ENCODE assay signal across 12 mouse cellular contexts in genomic region chr6:100424788-100425403, GRCm38 (mm10).
DNase-seq lines count a peak whose midpoint lies in the region; ATAC-seq and TF ChIP-seq lines count a peak whose summit lies in the region.
"Had no signal": no experiment of that assay in that cellular context is flagged by ENCODE, and none has a peak within 500 bp of the region (broad histone marks: within the 10 kb centered on the region; RNA-seq: fewer than 3 reads in every experiment).

No protein-coding gene starts in this region.

- 37% methylated on average over 12 of the region's 12 CpGs for WGBS in embryonic facial prominence, embryonic 14.5 days
- 72% methylated on average over 12 of the region's 12 CpGs for WGBS in hindbrain, embryonic 16.5 days

- TF ChIP-seq RAD21 in CH12.LX (IDR thresholded peaks at IDR 0.05; ENCODE audit: low read depth, low read length), result no peak

- in situ Hi-C loops in CH12.LX (cut with MboI; ENCODE audit: low pct_ligation_motif_present, low pct_unique_long_range_greater_than_20kb, low sequenced_read_pairs), result no loop called here

- H3K79me2 ChIP-seq in CH12.LX (replicated peaks; ENCODE audit: control insufficient read depth, extremely low read depth, insufficient read depth, poor library complexity, severe bottlenecking), result no peaks in the 10 kb centered on the region

- no peaks in the 10 kb centered on the region for H3K27me3 ChIP-seq in CH12.LX (replicated peaks)
- no peaks in the 10 kb centered on the region for H3K27me3 ChIP-seq in embryonic facial prominence, embryonic 14.5 days (replicated peaks; ENCODE audit: control insufficient read depth, insufficient read depth, low read length)
- no peaks in the 10 kb centered on the region; the same call in 1 of the 2 replicates for H3K27me3 ChIP-seq in hindbrain, embryonic 16.5 days (replicated peaks; ENCODE audit: control insufficient read depth, insufficient read depth, low read length)

- no peaks in the 10 kb centered on the region for H3K9me3 ChIP-seq in CH12.LX (replicated peaks; ENCODE audit: low read length)
- H3K9me3 ChIP-seq in embryonic facial prominence, embryonic 14.5 days (ENCODE audit: control insufficient read depth, low read length), result no peaks in the 10 kb centered on the region
- H3K9me3 ChIP-seq in hindbrain, embryonic 16.5 days (ENCODE audit: control insufficient read depth, low read length), result no peaks in the 10 kb centered on the region
- H3K9me3 ChIP-seq: hindbrain, embryonic 15.5 days had no signal

- peak overlapping the region; percentile 39; the same call in 1 of the 2 replicates for H3K4me2 ChIP-seq in CH12.LX (ENCODE audit: insufficient read depth, low read depth, poor library complexity, severe bottlenecking)
- H3K4me2 ChIP-seq in embryonic facial prominence, embryonic 14.5 days (ENCODE audit: low read depth, low read length), result no peak overlapping the region
- no peak overlapping the region for H3K4me2 ChIP-seq in hindbrain, embryonic 16.5 days (ENCODE audit: low read length)
- H3K4me2 ChIP-seq: heart, embryonic 11.5 days; hindbrain, embryonic 15.5 days had no signal

- no peak for TF ChIP-seq CTCF in CH12.LX (conservative IDR thresholded peaks at IDR 0.05 in 1 of 2, IDR thresholded peaks at IDR 0.05 in 1 of 2; ENCODE audit: low read depth in 2 of 2, low read length in 2 of 2)

- dilution Hi-C loops in CH12.LX (cut with MboI; ENCODE audit: extremely low pct_ligation_motif_present, extremely low pct_unique_long_range_greater_than_20kb, low sequenced_read_pairs), result no loop called here

- no peak overlapping the region for H3K4me3 ChIP-seq in CH12.LX (replicated peaks in 1 of 3; ENCODE audit: low read depth in 2 of 3, low read length in 2 of 3, poor library complexity in 1 of 3)
- H3K4me3 ChIP-seq in embryonic facial prominence, embryonic 14.5 days (ENCODE audit: low read depth, low read length), result no peak overlapping the region
- H3K4me3 ChIP-seq in hindbrain, embryonic 16.5 days (ENCODE audit: low read length), result no peak overlapping the region
- H3K4me3 ChIP-seq: hindbrain, embryonic 15.5 days had no signal

- no peak overlapping the region for H3K27ac ChIP-seq in CH12.LX (ENCODE audit: insufficient read depth, low read depth)
- H3K27ac ChIP-seq in embryonic facial prominence, embryonic 14.5 days (replicated peaks; ENCODE audit: low read depth, low read length), result no peak overlapping the region
- H3K27ac ChIP-seq in hindbrain, embryonic 16.5 days (ENCODE audit: low read depth, low read length), result no peak overlapping the region
- H3K27ac ChIP-seq: hindbrain, embryonic 15.5 days had no signal

- H3K36me3 ChIP-seq in CH12.LX (replicated peaks in 1 of 2; ENCODE audit: control insufficient read depth in 1 of 2, insufficient read depth in 1 of 2, low read length in 1 of 2), result no peaks in the 10 kb centered on the region
- no peaks in the 10 kb centered on the region for H3K36me3 ChIP-seq in embryonic facial prominence, embryonic 14.5 days (ENCODE audit: control insufficient read depth, insufficient read depth, low read length)
- H3K36me3 ChIP-seq in hindbrain, embryonic 16.5 days (ENCODE audit: control insufficient read depth, insufficient read depth, low read length), result no peaks in the 10 kb centered on the region
- H3K36me3 ChIP-seq: hindbrain, embryonic 15.5 days had no signal

- no peak for ATAC-seq in embryonic facial prominence, embryonic 14.5 days (ENCODE audit: low read depth)
- no peak for ATAC-seq in cerebellum, adult (ENCODE audit: insufficient number of reproducible peaks, low FRiP score, low TSS enrichment)
- ATAC-seq in hindbrain, embryonic 16.5 days, result no peak
- ATAC-seq: forebrain, embryonic 16.5 days had no signal

- no peak for TF ChIP-seq POLR2A in CH12.LX (IDR thresholded peaks at IDR 0.05; ENCODE audit: low read depth, low read length)

- H3K4me1 ChIP-seq in CH12.LX (ENCODE audit: control insufficient read depth in 1 of 2, insufficient read depth in 2 of 2), result peaks cover 4 to 18% of the 10 kb centered on the region in 2 experiments; a peak in 3 of 4 replicates
- peaks cover 33% of the 10 kb centered on the region for H3K4me1 ChIP-seq in embryonic facial prominence, embryonic 14.5 days (ENCODE audit: control insufficient read depth, insufficient read depth, low read length)
- peaks cover 9% of the 10 kb centered on the region for H3K4me1 ChIP-seq in hindbrain, embryonic 16.5 days (ENCODE audit: control insufficient read depth, insufficient read depth, low read depth, low read length)

- DNase-seq in heart, postnatal 14 days, result peak; percentile 13 to 18
- DNase-seq in heart, postnatal 4 days, result no peak
- DNase-seq in CH12.LX (ENCODE audit: extremely low read depth), result no peak
- peak; percentile 63 for DNase-seq in embryonic facial prominence, embryonic 14.5 days (ENCODE audit: low spot score)
- peak; percentile 8 for DNase-seq in lung, postnatal 25 days (ENCODE audit: low spot score)
- no peak for DNase-seq in thymus, postnatal 14 days
- DNase-seq: embryo, embryonic 11 days had no signal

- no peak for TF ChIP-seq EP300 in CH12.LX (IDR thresholded peaks at IDR 0.05; ENCODE audit: low read length)

- intact Hi-C loops in heart, postnatal 14 days (cut with DNase I), result no loop called here

- H3K9ac ChIP-seq in CH12.LX (ENCODE audit: insufficient read depth, low read depth), result no peak overlapping the region
- no peak overlapping the region for H3K9ac ChIP-seq in embryonic facial prominence, embryonic 14.5 days (ENCODE audit: low read depth, low read length)
- H3K9ac ChIP-seq in hindbrain, embryonic 16.5 days (ENCODE audit: low read depth, low read length), result no peak overlapping the region
- H3K9ac ChIP-seq: hindbrain, embryonic 15.5 days had no signal

TF ChIP-seq in CH12.LX, 34 proteins besides CTCF, POLR2A, EP300 and RAD21:
- TF ChIP-seq MAFK (IDR thresholded peaks at IDR 0.05; ENCODE audit: insufficient replicate concordance, low read length) (peak; percentile 68; the same call in 1 of the 2 replicates), ZC3H11A (IDR thresholded peaks at IDR 0.05; ENCODE audit: low read depth, low read length) (no peak), USF1 (IDR thresholded peaks at IDR 0.05; ENCODE audit: low read depth, low read length) (no peak), POLR2AphosphoS2 (IDR thresholded peaks at IDR 0.05; ENCODE audit: low read depth, low read length) (no peak)

Comparison
In these comparisons a context has a peak if more than half of its experiments do, and no peak if none do; other contexts are left out.
1. DNase-seq: peak in heart, postnatal 14 days (2 of 2), embryonic facial prominence, embryonic 14.5 days (single experiment) and lung, postnatal 25 days (single experiment); none in heart, postnatal 4 days (single experiment), CH12.LX (single experiment) and thymus, postnatal 14 days (single experiment).